Mouse (Mus musculus) layer of hippocampus, adult 9-11 months (tissue): ENCODE measurements around the gene Iqgap2.
A peak's percentile ranks its signal among the peaks of the same experiment; 100 is the strongest.

Experiments
- DNase-seq: peaks from one replicate; pipeline ENCODE4 v3.0.0; 2022

Gene Iqgap2

GRCm38 (mm10) chr13:95646687-95647111, 245.0 kb downstream of the Iqgap2 start:
- no peak for DNase-seq

GRCm38 (mm10) chr13:95643740-95644139, 248.0 kb downstream of the Iqgap2 start:
- no peak for DNase-seq

- no peak for DNase-seq
Measured at GRCm38 (mm10) chr13:95641061-95641986, 250.4 kb downstream of the Iqgap2 start.

- DNase-seq = no peak
Measured at GRCm38 (mm10) chr13:95640408-95640807, 251.3 kb downstream of the Iqgap2 start.

- DNase-seq = peak; percentile 19
Measured at GRCm38 (mm10) chr13:95639336-95640116, 252.2 kb downstream of the Iqgap2 start.

GRCm38 (mm10) chr13:95638894-95639293, 252.8 kb downstream of the Iqgap2 start:
- peak; percentile 28 for DNase-seq

- no peak for DNase-seq
Measured at GRCm38 (mm10) chr13:95637737-95638136, 254.0 kb downstream of the Iqgap2 start.

GRCm38 (mm10) chr13:95635301-95635700, 256.4 kb downstream of the Iqgap2 start:
- DNase-seq = no peak

GRCm38 (mm10) chr13:95634451-95634850, 257.3 kb downstream of the Iqgap2 start:
- no peak for DNase-seq

GRCm38 (mm10) chr13:95633384-95633783, 258.3 kb downstream of the Iqgap2 start:
- DNase-seq = no peak

GRCm38 (mm10) chr13:95632144-95632543, 259.6 kb downstream of the Iqgap2 start:
- no peak for DNase-seq

- no peak for DNase-seq
Measured at GRCm38 (mm10) chr13:95630747-95631146, 261.0 kb downstream of the Iqgap2 start.

GRCm38 (mm10) chr13:95629751-95630150, 262.0 kb downstream of the Iqgap2 start:
- no peak for DNase-seq

- DNase-seq = no peak
Measured at GRCm38 (mm10) chr13:95626696-95627095, 265.0 kb downstream of the Iqgap2 start.

- DNase-seq = no peak
Measured at GRCm38 (mm10) chr13:95623042-95623441, 268.7 kb downstream of the Iqgap2 start.

- DNase-seq = no peak
Measured at GRCm38 (mm10) chr13:95621563-95621962, 270.2 kb downstream of the Iqgap2 start.

- DNase-seq = no peak
Measured at GRCm38 (mm10) chr13:95618859-95619258, 272.9 kb downstream of the Iqgap2 start.

- peak; percentile 12 for DNase-seq
Measured at GRCm38 (mm10) chr13:95618309-95618712, 273.4 kb downstream of the Iqgap2 start, which contains the start of gene F2r. Gene F2r (minus strand): TSS chr13:95618487.

GRCm38 (mm10) chr13:95617671-95618171, 274.0 kb downstream of the Iqgap2 start:
- no peak for DNase-seq

GRCm38 (mm10) chr13:95617082-95617670, 274.5 kb downstream of the Iqgap2 start:
- no peak for DNase-seq

GRCm38 (mm10) chr13:95616512-95616911, 275.2 kb downstream of the Iqgap2 start:
- no peak for DNase-seq

GRCm38 (mm10) chr13:95614757-95615156, 277.0 kb downstream of the Iqgap2 start:
- DNase-seq = no peak

GRCm38 (mm10) chr13:95612243-95612642, 279.5 kb downstream of the Iqgap2 start:
- DNase-seq = no peak
